Mouse (Mus musculus): ENCODE data around the gene Cbfa2t2. TPM values are rescaled to one million over a fixed set of nuclear protein-coding genes. Genes with fewer than 3 reads are reported as not detected.
A peak's percentile ranks its signal among the peaks of the same experiment; 100 is the strongest.

Cbfa2t2 gene
- polyA plus RNA-seq, 1 experiment from 2014 or later, result 37.6 TPM

GRCm38 (mm10) chr2:154426905-154427852 lies 9.1 kb upstream of the Cbfa2t2 start:
- 42% methylated on average over 11 of the region's 11 CpGs for WGBS
- ATAC-seq (ENCODE audit: borderline replicate concordance, extremely low read depth, low FRiP score, low TSS enrichment), result peak; percentile 43; the same call in 1 of the 2 replicates

GRCm38 (mm10) chr2:154427853-154428360 lies 8.4 kb upstream of the Cbfa2t2 start:
- Histone ChIP-seq H3K27ac (peak overlapping the region; percentile 92), H3K9ac (no peak overlapping the region), H3K27me3 (peaks cover 6% of the 10 kb centered on the region; the same call in 1 of the 2 replicates), H3K36me3 (no peaks in the 10 kb centered on the region), H3K4me1 (no peaks in the 10 kb centered on the region; the same call in 1 of the 2 replicates), H3K4me3 (peak overlapping the region; percentile 19), H3K9me3 (no peaks in the 10 kb centered on the region), H3K4me2 (peak overlapping the region; percentile 74)
- peak; percentile 77 for ATAC-seq (ENCODE audit: borderline replicate concordance, extremely low read depth, low FRiP score, low TSS enrichment)
- WGBS, result 14% methylated on average over 17 of the region's 17 CpGs

More at GRCm38 (mm10) chr2:154426905-154427852, 9.1 kb upstream of the Cbfa2t2 start:
- Histone ChIP-seq H3K9me3 (no peaks in the 10 kb centered on the region), H3K27me3 (peaks cover 6% of the 10 kb centered on the region; the same call in 1 of the 2 replicates), H3K36me3 (no peaks in the 10 kb centered on the region), H3K9ac (peak overlapping the region; percentile 38), H3K4me3 (peak overlapping the region; percentile 45), H3K4me2 (peak overlapping the region; percentile 74), H3K27ac (peak overlapping the region; percentile 92), H3K4me1 (no peaks in the 10 kb centered on the region; the same call in 1 of the 2 replicates)

- peaks cover 6% of the 10 kb centered on the region; the same call in 1 of the 2 replicates for H3K27me3 ChIP-seq
- H3K4me1 ChIP-seq, result peaks cover 4% of the 10 kb centered on the region
- H3K9me3 ChIP-seq, result no peaks in the 10 kb centered on the region
- WGBS, result 95% methylated on average over 2 of the region's 2 CpGs
- no peak overlapping the region for H3K9ac ChIP-seq
- H3K4me2 ChIP-seq, result no peak overlapping the region
- no peak overlapping the region for H3K27ac ChIP-seq
- H3K4me3 ChIP-seq, result no peak overlapping the region
- no peak for ATAC-seq (ENCODE audit: borderline replicate concordance, extremely low read depth, low FRiP score, low TSS enrichment)
- H3K36me3 ChIP-seq, result no peaks in the 10 kb centered on the region
These were observed 5.7 kb upstream of the Cbfa2t2 start for GRCm38 (mm10) chr2:154430566-154430965.

- no peak for ATAC-seq (ENCODE audit: borderline replicate concordance, extremely low read depth, low FRiP score, low TSS enrichment)
- no peaks in the 10 kb centered on the region for H3K36me3 ChIP-seq
- no peak overlapping the region for H3K9ac ChIP-seq
- no peak overlapping the region for H3K4me2 ChIP-seq
- H3K4me1 ChIP-seq, result peaks cover 10% of the 10 kb centered on the region
- H3K27ac ChIP-seq, result no peak overlapping the region
- no peaks in the 10 kb centered on the region for H3K9me3 ChIP-seq
- H3K4me3 ChIP-seq, result no peak overlapping the region
- H3K27me3 ChIP-seq, result peaks cover 6% of the 10 kb centered on the region; the same call in 1 of the 2 replicates
- WGBS, result 72% methylated on average over 2 of the region's 2 CpGs
These were observed 3.6 kb upstream of the Cbfa2t2 start for GRCm38 (mm10) chr2:154432696-154433095.

- Histone ChIP-seq H3K4me3 (no peak overlapping the region), H3K4me1 (peaks cover 14% of the 10 kb centered on the region), H3K4me2 (no peak overlapping the region), H3K9ac (no peak overlapping the region), H3K36me3 (no peaks in the 10 kb centered on the region), H3K27ac (no peak overlapping the region), H3K9me3 (no peaks in the 10 kb centered on the region), H3K27me3 (peaks cover 6% of the 10 kb centered on the region; the same call in 1 of the 2 replicates)
- ATAC-seq (ENCODE audit: borderline replicate concordance, extremely low read depth, low FRiP score, low TSS enrichment), result no peak
- WGBS, result 60% methylated on average over 3 of the region's 3 CpGs
These were observed 2.9 kb upstream of the Cbfa2t2 start for GRCm38 (mm10) chr2:154433391-154433790.

- H3K4me3 ChIP-seq, result no peak overlapping the region
- H3K27ac ChIP-seq, result no peak overlapping the region
- WGBS, result 91% methylated on average over 7 of the region's 7 CpGs
- H3K9ac ChIP-seq, result no peak overlapping the region
- H3K4me1 ChIP-seq, result peaks cover 16% of the 10 kb centered on the region
- no peak overlapping the region for H3K4me2 ChIP-seq
- ATAC-seq (ENCODE audit: borderline replicate concordance, extremely low read depth, low FRiP score, low TSS enrichment), result no peak
- no peaks in the 10 kb centered on the region for H3K36me3 ChIP-seq
- H3K27me3 ChIP-seq, result no peaks in the 10 kb centered on the region
- no peaks in the 10 kb centered on the region for H3K9me3 ChIP-seq
These were observed 1.6 kb upstream of the Cbfa2t2 start for GRCm38 (mm10) chr2:154434690-154435089.

GRCm38 (mm10) chr2:154436076-154436457 lies 214 bp upstream of the Cbfa2t2 start:
- under 1% methylated on average over 41 of the region's 44 CpGs for WGBS
- peak overlapping the region; percentile 54 for H3K4me2 ChIP-seq
- peak; percentile 100 for ATAC-seq (ENCODE audit: borderline replicate concordance, extremely low read depth, low FRiP score, low TSS enrichment)
- H3K27ac ChIP-seq, result peak overlapping the region; percentile 95; the same call in 1 of the 2 replicates
- H3K36me3 ChIP-seq, result no peaks in the 10 kb centered on the region
- no peaks in the 10 kb centered on the region for H3K9me3 ChIP-seq
- peaks cover 16% of the 10 kb centered on the region for H3K4me1 ChIP-seq
- H3K9ac ChIP-seq, result peak overlapping the region; percentile 93
- H3K27me3 ChIP-seq, result no peaks in the 10 kb centered on the region
- peak overlapping the region; percentile 91 for H3K4me3 ChIP-seq

- peak overlapping the region; percentile 55 for H3K4me2 ChIP-seq
- WGBS, result 8% methylated on average over 7 of the region's 7 CpGs
- H3K9ac ChIP-seq, result peak overlapping the region; percentile 93
- H3K9me3 ChIP-seq, result no peaks in the 10 kb centered on the region
- H3K36me3 ChIP-seq, result no peaks in the 10 kb centered on the region
- H3K27ac ChIP-seq, result peak overlapping the region; percentile 95; the same call in 1 of the 2 replicates
- H3K4me3 ChIP-seq, result peak overlapping the region; percentile 91
- no peaks in the 10 kb centered on the region for H3K27me3 ChIP-seq
- H3K4me1 ChIP-seq, result peaks cover 16% of the 10 kb centered on the region
- no peak for ATAC-seq (ENCODE audit: borderline replicate concordance, extremely low read depth, low FRiP score, low TSS enrichment)
These were observed 878 bp downstream of the Cbfa2t2 start for GRCm38 (mm10) chr2:154437191-154437527.

GRCm38 (mm10) chr2:154440453-154440852 lies 4.2 kb downstream of the Cbfa2t2 start:
- H3K9ac ChIP-seq, result no peak overlapping the region
- no peaks in the 10 kb centered on the region; the same call in 1 of the 2 replicates for H3K36me3 ChIP-seq
- no peak overlapping the region for H3K4me2 ChIP-seq
- ATAC-seq (ENCODE audit: borderline replicate concordance, extremely low read depth, low FRiP score, low TSS enrichment), result no peak
- peaks cover 14% of the 10 kb centered on the region for H3K4me1 ChIP-seq
- H3K27me3 ChIP-seq, result no peaks in the 10 kb centered on the region
- no peaks in the 10 kb centered on the region for H3K9me3 ChIP-seq
- H3K27ac ChIP-seq, result no peak overlapping the region
- H3K4me3 ChIP-seq, result no peak overlapping the region

GRCm38 (mm10) chr2:154447821-154448220 lies 11.5 kb downstream of the Cbfa2t2 start:
- no peak for ATAC-seq (ENCODE audit: borderline replicate concordance, extremely low read depth, low FRiP score, low TSS enrichment)
- 97% methylated on average over 8 of the region's 8 CpGs for WGBS
- Histone ChIP-seq H3K9ac (no peak overlapping the region), H3K4me1 (no peaks in the 10 kb centered on the region), H3K27ac (no peak overlapping the region), H3K27me3 (no peaks in the 10 kb centered on the region), H3K4me2 (no peak overlapping the region), H3K9me3 (no peaks in the 10 kb centered on the region), H3K36me3 (peaks cover 6% of the 10 kb centered on the region; the same call in 1 of the 2 replicates), H3K4me3 (no peak overlapping the region)

- no peak overlapping the region for H3K9ac ChIP-seq
- ATAC-seq (ENCODE audit: borderline replicate concordance, extremely low read depth, low FRiP score, low TSS enrichment), result no peak
- H3K27me3 ChIP-seq, result no peaks in the 10 kb centered on the region
- peaks cover 6% of the 10 kb centered on the region; the same call in 1 of the 2 replicates for H3K36me3 ChIP-seq
- no peaks in the 10 kb centered on the region for H3K9me3 ChIP-seq
- H3K4me2 ChIP-seq, result no peak overlapping the region
- H3K4me3 ChIP-seq, result no peak overlapping the region
- H3K27ac ChIP-seq, result no peak overlapping the region
- no peaks in the 10 kb centered on the region for H3K4me1 ChIP-seq
These were observed 12.4 kb downstream of the Cbfa2t2 start for GRCm38 (mm10) chr2:154448633-154449032.

- no peaks in the 10 kb centered on the region for H3K9me3 ChIP-seq
- no peak overlapping the region for H3K4me3 ChIP-seq
- H3K27ac ChIP-seq, result no peak overlapping the region
- no peak for ATAC-seq (ENCODE audit: borderline replicate concordance, extremely low read depth, low FRiP score, low TSS enrichment)
- peaks cover 23% of the 10 kb centered on the region for H3K4me1 ChIP-seq
- no peak overlapping the region for H3K9ac ChIP-seq
- H3K27me3 ChIP-seq, result no peaks in the 10 kb centered on the region
- peaks cover 2% of the 10 kb centered on the region; the same call in 1 of the 2 replicates for H3K36me3 ChIP-seq
- no peak overlapping the region for H3K4me2 ChIP-seq
- 91% methylated on average over 2 of the region's 2 CpGs for WGBS
These were observed 16.7 kb downstream of the Cbfa2t2 start for GRCm38 (mm10) chr2:154452951-154453350.
